Mouse (Mus musculus) c-Kit-positive CD71-negative TER-119-negative erythroid progenitor cells, embryonic 14.5 days (primary cell): ENCODE data around the gene Slc5a11.

Source experiments
- DNase-seq: peaks from one replicate; pipeline ENCODE4 v3.0.0-alpha.2; 2013; ENCODE audit warnings: low read depth

Slc5a11 gene

GRCm38 (mm10) chr7:123283826-123284225, 69.2 kb downstream of the Slc5a11 start:
- no peak for DNase-seq

DNA sequence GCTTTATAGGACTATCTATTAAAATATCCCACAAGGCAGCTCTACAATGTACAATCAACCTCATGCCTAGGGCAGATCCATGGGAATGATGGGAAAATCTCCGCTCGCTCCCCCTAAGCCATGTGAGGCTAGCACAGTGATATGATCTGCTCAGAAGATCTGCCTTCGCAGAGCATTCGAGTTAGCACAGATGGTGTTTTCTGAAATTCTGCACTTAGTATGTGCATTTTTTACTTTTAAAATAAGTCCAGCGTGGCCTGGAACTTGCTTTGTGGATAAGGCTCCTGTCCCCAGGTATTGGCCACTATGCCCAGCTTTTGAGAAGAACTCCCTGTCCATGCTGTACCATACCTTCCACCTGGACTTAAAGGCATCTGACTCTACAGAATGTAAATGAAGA, 71.3 kb downstream of the Slc5a11 start:
- no peak for DNase-seq

DNA sequence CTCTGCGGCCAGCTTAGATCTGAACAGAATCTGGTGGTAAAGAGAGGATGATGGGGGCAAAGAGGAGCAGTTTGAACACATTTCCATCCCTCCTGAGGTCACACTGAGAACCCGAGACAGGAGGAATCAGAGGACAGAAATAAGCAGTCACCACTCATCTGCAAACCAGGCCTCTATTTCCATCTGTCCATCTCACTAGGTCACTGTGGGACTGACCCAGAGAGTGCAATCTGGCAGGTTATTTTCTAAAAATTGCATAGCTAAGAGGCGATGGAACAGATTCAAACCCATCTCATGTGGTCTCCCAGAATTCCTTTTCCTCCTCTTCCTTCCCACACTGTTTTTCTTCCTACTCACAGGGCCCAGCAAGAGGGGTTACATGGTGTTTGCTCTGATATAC, 73.3 kb downstream of the Slc5a11 start:
- DNase-seq = no peak

GRCm38 (mm10) chr7:123289176-123289575, 74.6 kb downstream of the Slc5a11 start:
- no peak for DNase-seq

DNA sequence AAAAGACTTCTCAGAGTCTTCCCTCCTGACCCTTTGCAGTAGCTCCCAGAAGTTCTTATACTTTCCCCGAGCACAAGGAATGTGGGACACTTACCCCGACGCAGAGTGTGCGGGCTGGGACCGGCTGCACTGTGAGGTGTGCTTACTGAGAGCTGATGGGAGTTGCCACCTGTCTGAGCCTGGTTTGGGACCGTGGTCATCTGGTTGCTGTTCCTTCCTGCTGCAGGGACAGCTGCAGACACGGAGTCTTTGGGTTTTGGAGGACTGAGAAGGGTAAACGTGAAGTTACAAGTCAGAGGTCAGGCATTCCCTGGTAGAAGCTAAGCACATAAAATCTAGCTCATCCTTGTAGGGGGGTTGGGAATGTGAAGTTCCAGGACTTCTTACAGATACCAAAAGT, 77.4 kb downstream of the Slc5a11 start:
- DNase-seq = no peak

- DNase-seq = no peak
These were observed 79.3 kb downstream of the Slc5a11 start for GRCm38 (mm10) chr7:123293898-123294297.

- no peak for DNase-seq
These were observed 80.8 kb downstream of the Slc5a11 start for GRCm38 (mm10) chr7:123295423-123295822.

DNA sequence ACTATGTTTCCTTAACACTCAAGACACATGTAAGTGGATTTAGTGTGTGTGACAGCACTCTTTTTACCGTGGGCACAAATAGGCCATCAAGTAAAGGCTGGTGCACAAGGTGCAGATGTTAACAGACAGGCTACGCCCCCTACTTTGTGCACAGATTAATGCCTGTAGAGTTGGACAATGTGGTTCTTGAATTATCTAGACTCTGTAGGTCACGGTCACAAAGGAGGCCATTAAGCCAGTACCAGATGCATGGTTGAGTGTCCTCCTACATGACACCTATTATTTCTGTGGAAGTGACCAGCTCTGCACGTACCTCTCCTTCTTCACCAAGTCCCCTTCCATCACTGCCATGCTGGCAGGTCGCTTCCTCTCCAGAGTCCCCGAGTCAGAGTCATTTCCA, 81.5 kb downstream of the Slc5a11 start:
- DNase-seq = no peak

GRCm38 (mm10) chr7:123298225-123298624, 83.6 kb downstream of the Slc5a11 start:
- no peak for DNase-seq

DNA sequence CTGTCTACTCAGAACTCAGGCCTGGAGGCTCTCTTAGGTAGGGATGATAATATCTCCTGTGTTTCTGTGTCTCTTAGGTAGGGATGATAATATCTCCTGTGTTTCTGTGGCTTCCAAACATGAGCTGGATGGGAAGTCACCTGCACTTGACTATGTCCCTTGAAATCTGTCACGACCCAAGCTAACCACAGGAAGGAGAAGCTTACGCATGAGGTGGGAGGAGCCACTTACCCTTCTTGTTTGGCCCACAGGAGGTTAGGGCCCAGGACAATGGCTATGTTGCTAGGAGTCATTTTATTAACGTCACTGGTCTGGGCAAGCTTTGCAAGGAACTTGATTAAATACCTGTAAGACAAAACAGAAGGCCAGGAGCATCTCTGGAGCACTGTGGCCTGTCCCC, 85.7 kb downstream of the Slc5a11 start:
- no peak for DNase-seq

- DNase-seq = no peak
These were observed 90.8 kb downstream of the Slc5a11 start for GRCm38 (mm10) chr7:123305397-123305796.

- DNase-seq = no peak
These were observed 92.7 kb downstream of the Slc5a11 start for GRCm38 (mm10) chr7:123307236-123307635.

GRCm38 (mm10) chr7:123307887-123308558, 93.4 kb downstream of the Slc5a11 start:
- no peak for DNase-seq

GRCm38 (mm10) chr7:123311836-123312235, 97.3 kb downstream of the Slc5a11 start:
- no peak for DNase-seq

- no peak for DNase-seq
These were observed 98.2 kb downstream of the Slc5a11 start for GRCm38 (mm10) chr7:123312738-123313137.

GRCm38 (mm10) chr7:123322452-123323121, 108.0 kb downstream of the Slc5a11 start:
- peak; percentile 30 for DNase-seq
